Mouse (Mus musculus) erythroblast, embryonic 14.5 days (primary cell): ENCODE data around the gene Ppara.

Experiments used
- GATA1 ChIP-seq: IDR thresholded peaks from 2 replicates; pipeline ENCODE4 v1.6.1; 2012; ENCODE audit warnings: low read length, inconsistent platforms, mixed read lengths
- TAL1 ChIP-seq: IDR thresholded peaks from 3 replicates; pipeline ENCODE4 v1.6.1; 2012; ENCODE audit warnings: low read length, inconsistent platforms, mixed read lengths

- TF ChIP-seq GATA1 (no peak), TAL1 (no peak)
Measured at GRCm38 (mm10) chr15:85835335-85835734, 100.6 kb downstream of the Ppara start.
